Mouse (Mus musculus): ENCODE results near the gene Tnip1.

DNA sequence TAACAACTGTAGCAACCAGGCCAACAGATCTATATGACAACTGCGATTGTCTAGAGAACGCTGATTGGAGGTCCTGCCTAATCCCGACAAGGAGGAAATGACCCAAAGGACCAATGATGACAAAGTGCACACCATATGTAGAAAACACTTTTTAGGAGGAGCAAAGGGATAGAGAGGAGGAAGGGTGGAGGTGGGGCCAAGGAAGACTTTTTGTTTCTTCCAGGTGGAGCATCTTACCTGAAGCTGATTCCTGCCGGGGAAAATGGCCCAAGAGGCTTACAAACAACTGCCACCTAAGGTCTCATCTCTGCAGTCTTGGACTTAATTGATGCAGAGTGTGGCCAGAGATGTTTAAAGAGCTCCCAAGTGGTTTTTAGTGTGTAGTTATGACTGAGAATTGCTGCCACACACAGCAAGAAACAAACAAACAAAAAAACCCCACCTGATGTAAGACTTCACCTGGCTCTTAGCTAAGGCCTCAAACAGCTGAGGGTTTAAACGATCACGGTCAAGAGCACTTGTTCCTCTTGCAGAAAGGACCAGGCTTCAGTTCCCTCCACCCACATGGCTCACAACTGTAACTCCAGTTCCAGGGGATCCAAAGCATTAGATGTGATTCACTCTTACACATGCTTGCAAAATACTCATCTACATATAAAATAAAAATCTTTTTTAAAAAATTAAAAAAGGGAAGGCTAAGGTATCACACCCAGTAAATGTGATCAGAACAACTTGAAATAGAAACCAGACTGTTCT, 97.2 kb downstream of the Tnip1 start:
- TF ChIP-seq CTCF (IDR thresholded peaks at IDR 0.05; ENCODE audit: borderline replicate concordance, control insufficient read depth, extremely low read depth, insufficient read depth, low read length, poor library complexity), result no peak
- no peak for TF ChIP-seq POLR2A (IDR thresholded peaks at IDR 0.05; ENCODE audit: control insufficient read depth, extremely low read depth, insufficient read depth, low read length, poor library complexity)
